Mouse (Mus musculus) sigmoid colon, adult 10 weeks (tissue): Measurements from ENCODE around the gene Vash2. TPM values are rescaled to one million over a fixed set of nuclear protein-coding genes. Genes with fewer than 3 reads are reported as not detected.

Experiments used
- polyA plus RNA-seq: library from polyadenylated mRNA; stranded (reverse); fragments of 350-450 nt; fragmentation: Illumina TruSeq; extraction: RNeasy Lipid Tissue Mini Kit (QIAGEN cat#74804); gene quantifications from one replicate; pipeline ENCODE4 v1.2.3, GENCODE M21; 2014; ENCODE audit warnings: low read depth, low replicate concordance

The Vash2 gene
- 0.63 TPM for polyA plus RNA-seq

GRCm38 (mm10) chr1:190979100-190979563, at the start of gene Vash2:
Vash2 (minus strand) TSS chr1:190979296.

GRCm38 (mm10) chr1:191026021-191026713, 47.1 kb upstream of the Vash2 start, which contains the start of gene Flvcr1:
Flvcr1 (minus strand) TSS chr1:191026158.

GRCm38 (mm10) chr1:190924812-190925211, 54.3 kb downstream of the Vash2 start, which contains the start of gene Angel2:
Angel2 (plus strand) TSS chr1:190925112.

GRCm38 (mm10) chr1:190911415-190912123, 67.5 kb downstream of the Vash2 start, which contains the start of gene Rps6kc1:
Rps6kc1 (minus strand) TSS chr1:190911770.

Other genes starting within 250 kb of the Vash2 start
- gene Rps6kc1, start 67.5 kb downstream of the Vash2 start, polyA plus RNA-seq: 7.0 TPM
- gene Angel2, start 54.2 kb downstream of the Vash2 start, polyA plus RNA-seq: 87.4 TPM
- gene Flvcr1, start 46.9 kb upstream of the Vash2 start, polyA plus RNA-seq: 30.5 TPM
- not detected for gene Spata45, start 57.3 kb upstream of the Vash2 start, polyA plus RNA-seq
- 32.4 TPM for gene Tatdn3, start 83.6 kb upstream of the Vash2 start, polyA plus RNA-seq
- gene Nsl1, start 83.7 kb upstream of the Vash2 start, polyA plus RNA-seq: 0.50 TPM
- gene Batf3, start 118.6 kb upstream of the Vash2 start, polyA plus RNA-seq: 0.60 TPM
- not detected for gene Fam71a, start 185.5 kb upstream of the Vash2 start, polyA plus RNA-seq
- 12.5 TPM for gene Atf3, start 238.7 kb upstream of the Vash2 start, polyA plus RNA-seq